Mouse (Mus musculus): Measurements from ENCODE around the gene Samhd1. TPM values are rescaled to one million over a fixed set of nuclear protein-coding genes. Genes with fewer than 3 reads are reported as not detected.

Gene Samhd1
- 347 TPM for polyA plus RNA-seq (2014; fragmentation: Illumina TruSeq; extraction: RNeasy Lipid Tissue Mini Kit (QIAGEN cat#74804); ENCODE audit: low read depth, low replicate concordance)

DNA sequence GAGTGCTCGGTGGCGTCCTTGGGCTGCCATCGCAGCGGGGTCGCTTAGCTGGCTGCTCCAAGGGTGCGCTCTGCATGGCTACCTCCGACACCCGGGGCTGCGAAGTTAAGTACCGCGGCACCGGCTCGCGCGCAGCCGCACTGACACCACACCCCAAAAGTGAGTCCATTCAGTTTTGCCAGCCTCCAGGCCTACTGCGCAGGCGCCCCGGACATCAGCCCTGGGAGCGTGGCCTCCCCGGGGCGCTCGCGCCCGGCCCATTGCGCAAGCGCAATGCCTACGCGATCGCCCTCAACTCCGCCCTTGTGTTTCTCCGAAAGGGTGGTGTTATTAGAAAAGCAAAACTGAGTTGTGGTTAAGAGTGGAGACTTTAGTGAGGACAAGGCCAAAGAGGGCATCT is at the start of gene Samhd1:
Samhd1 (minus strand) TSS at position 252 of the 400 bp plus-strand sequence.

DNA sequence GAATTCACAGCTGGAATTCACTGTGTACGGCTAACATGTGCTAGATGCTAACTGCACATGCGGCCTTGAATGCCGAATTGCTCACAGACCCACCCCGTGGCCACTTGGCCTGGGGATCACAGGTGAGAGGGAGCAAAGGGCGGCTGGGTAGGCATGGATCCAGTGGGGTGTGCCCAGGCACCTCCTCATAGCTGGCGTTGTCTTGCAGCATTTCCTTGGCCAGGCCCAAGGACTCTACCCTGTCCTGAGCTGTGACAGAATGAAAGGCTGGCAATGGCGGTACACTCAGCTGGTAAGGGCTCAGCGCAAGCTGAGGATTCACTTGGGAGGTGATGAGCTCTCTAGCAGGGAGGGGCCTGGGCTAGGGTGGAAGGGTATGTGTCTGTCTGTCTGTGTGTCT is 48.3 kb downstream of the Samhd1 start, which contains the start of gene Tldc2:
Tldc2 (plus strand) TSS at position 260 of the 400 bp plus-strand sequence.

DNA sequence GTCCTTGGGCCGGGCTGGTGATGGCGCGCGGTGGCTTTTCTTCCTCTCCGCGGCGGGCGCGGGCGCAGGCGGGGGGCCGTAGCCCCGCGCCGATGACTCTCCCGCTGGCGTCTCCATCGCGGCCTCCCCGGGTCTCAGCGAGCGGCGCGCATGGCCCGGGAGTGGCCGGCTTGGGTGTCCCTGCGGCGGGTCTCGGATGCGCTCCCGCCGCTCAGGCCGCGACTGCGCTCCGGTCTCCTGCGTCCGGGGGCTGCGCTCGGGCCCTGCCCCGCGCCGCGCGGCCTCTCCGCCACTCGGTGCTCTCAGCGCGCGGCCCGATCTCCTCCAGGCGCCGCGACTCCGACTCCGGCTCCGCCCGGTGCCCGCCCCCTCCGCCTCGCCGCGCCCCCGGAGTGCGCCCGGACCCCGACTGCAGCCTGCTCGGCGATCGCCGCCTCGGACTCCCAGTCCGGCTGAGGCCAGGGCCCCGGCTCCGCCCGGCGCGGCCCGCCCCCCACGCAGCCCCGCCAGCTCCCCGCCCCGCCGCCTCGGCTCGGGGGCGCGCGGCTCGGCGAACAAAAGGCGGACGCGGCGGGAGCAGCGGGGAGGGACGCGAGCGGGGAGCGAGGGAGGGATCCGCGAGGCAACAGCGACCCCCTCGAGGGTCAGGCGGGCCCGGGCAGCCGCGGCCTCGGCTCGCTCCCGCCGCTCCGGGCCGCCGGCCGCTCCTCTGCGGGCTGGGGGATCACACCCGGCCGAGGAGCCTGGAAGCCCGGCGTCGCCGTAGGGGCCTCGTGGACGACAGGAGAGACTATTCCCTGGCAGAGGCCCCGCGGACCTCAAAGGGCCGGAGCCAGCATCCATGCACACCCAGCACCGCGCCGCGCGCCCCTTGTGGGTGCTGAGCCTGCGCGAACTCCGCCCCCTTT is 56.0 kb downstream of the Samhd1 start, which contains the start of gene Soga1:
Soga1 (minus strand) TSS at position 462 of the 908 bp plus-strand sequence.

Other genes with a start within 250 kb of the Samhd1 start
- gene Sla2, start 248.1 kb downstream of the Samhd1 start, polyA plus RNA-seq (2014; fragmentation: Illumina TruSeq; extraction: RNeasy Lipid Tissue Mini Kit (QIAGEN cat#74804); ENCODE audit: low read depth, low replicate concordance), result 0.19 TPM
- 63.5 TPM for gene Ndrg3, start 143.2 kb downstream of the Samhd1 start, polyA plus RNA-seq (2014; fragmentation: Illumina TruSeq; extraction: RNeasy Lipid Tissue Mini Kit (QIAGEN cat#74804); ENCODE audit: low read depth, low replicate concordance)
- gene Dsn1, start 128.1 kb downstream of the Samhd1 start, polyA plus RNA-seq (2014; fragmentation: Illumina TruSeq; extraction: RNeasy Lipid Tissue Mini Kit (QIAGEN cat#74804); ENCODE audit: low read depth, low replicate concordance), result 8.6 TPM
- 0.28 TPM for gene Soga1, start 56.0 kb downstream of the Samhd1 start, polyA plus RNA-seq (2014; fragmentation: Illumina TruSeq; extraction: RNeasy Lipid Tissue Mini Kit (QIAGEN cat#74804); ENCODE audit: low read depth, low replicate concordance)
- gene Tldc2, start 48.2 kb downstream of the Samhd1 start, polyA plus RNA-seq (2014; fragmentation: Illumina TruSeq; extraction: RNeasy Lipid Tissue Mini Kit (QIAGEN cat#74804); ENCODE audit: low read depth, low replicate concordance), result not detected
- gene Rbl1, start 69.3 kb upstream of the Samhd1 start, polyA plus RNA-seq (2014; fragmentation: Illumina TruSeq; extraction: RNeasy Lipid Tissue Mini Kit (QIAGEN cat#74804); ENCODE audit: low read depth, low replicate concordance), result 54.1 TPM
- 186 TPM for gene Rpn2, start 143.8 kb upstream of the Samhd1 start, polyA plus RNA-seq (2014; fragmentation: Illumina TruSeq; extraction: RNeasy Lipid Tissue Mini Kit (QIAGEN cat#74804); ENCODE audit: low read depth, low replicate concordance)
- 0.28 TPM for gene Mroh8, start 144.3 kb upstream of the Samhd1 start, polyA plus RNA-seq (2014; fragmentation: Illumina TruSeq; extraction: RNeasy Lipid Tissue Mini Kit (QIAGEN cat#74804); ENCODE audit: low read depth, low replicate concordance)
- gene Ghrh, start 212.2 kb upstream of the Samhd1 start, polyA plus RNA-seq (2014; fragmentation: Illumina TruSeq; extraction: RNeasy Lipid Tissue Mini Kit (QIAGEN cat#74804); ENCODE audit: low read depth, low replicate concordance), result not detected
- 5.0 TPM for gene Manbal, start 232.3 kb upstream of the Samhd1 start, polyA plus RNA-seq (2014; fragmentation: Illumina TruSeq; extraction: RNeasy Lipid Tissue Mini Kit (QIAGEN cat#74804); ENCODE audit: low read depth, low replicate concordance)

Measured in sigmoid colon, adult 10 weeks (tissue).